Mouse (Mus musculus): ENCODE data around the gene Itgad. TPM values are rescaled to one million over a fixed set of nuclear protein-coding genes. Genes with fewer than 3 reads are reported as not detected.
"Not testable (repeated sequence)": the region's sequence is repeated elsewhere in the genome, so short reads cannot be mapped to it uniquely, and the experiment has no call there.

Gene Itgad
- polyA plus RNA-seq, 1 experiment from 2014 or later = not detected

DNA sequence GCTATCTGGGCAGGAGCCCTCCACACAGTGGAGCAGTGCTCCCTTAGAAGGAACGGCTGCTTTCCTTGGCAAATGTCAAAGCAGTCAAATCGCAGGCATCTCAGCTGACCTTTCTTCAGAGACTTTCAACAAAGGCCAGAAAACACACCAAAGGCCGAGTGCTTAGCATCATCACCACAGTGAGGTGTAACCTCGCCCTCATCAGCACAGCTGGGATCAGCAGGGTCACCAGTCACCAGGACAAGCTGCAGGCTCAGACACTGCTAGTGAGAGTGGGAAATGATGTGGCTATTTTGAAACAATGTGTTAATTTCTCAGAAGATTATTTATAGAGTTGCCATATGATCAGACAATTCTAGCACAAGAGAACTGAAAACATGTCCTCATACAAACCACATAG is 17.2 kb upstream of the Itgad start:
- no peak for DNase-seq (ENCODE audit: low spot score)
- peaks cover 6% of the 10 kb centered on the region; the same call in 1 of the 2 replicates for H3K4me1 ChIP-seq
- no peak overlapping the region for H3K4me3 ChIP-seq
- no peaks in the 10 kb centered on the region for H3K27me3 ChIP-seq (ENCODE audit: insufficient read depth, poor library complexity, severe bottlenecking)
- no peaks in the 10 kb centered on the region for H3K36me3 ChIP-seq
- 43% methylated on average over 4 of the region's 4 CpGs for WGBS
- no peak overlapping the region for H3K27ac ChIP-seq
- peaks cover 3% of the 10 kb centered on the region; the same call in 1 of the 2 replicates for H3K9me3 ChIP-seq

- H3K4me3 ChIP-seq = no peak overlapping the region
- H3K36me3 ChIP-seq = no peaks in the 10 kb centered on the region
- peaks cover 3% of the 10 kb centered on the region; the same call in 1 of the 2 replicates for H3K9me3 ChIP-seq
- no peaks in the 10 kb centered on the region for H3K4me1 ChIP-seq
- H3K27me3 ChIP-seq (ENCODE audit: insufficient read depth, poor library complexity, severe bottlenecking) = no peaks in the 10 kb centered on the region
- 87% methylated on average over 6 of the region's 6 CpGs for WGBS
- no peak for DNase-seq (ENCODE audit: low spot score)
- no peak overlapping the region for H3K27ac ChIP-seq
Observed at GRCm38 (mm10) chr7:128139611-128140010, 14.6 kb upstream of the Itgad start.

DNA sequence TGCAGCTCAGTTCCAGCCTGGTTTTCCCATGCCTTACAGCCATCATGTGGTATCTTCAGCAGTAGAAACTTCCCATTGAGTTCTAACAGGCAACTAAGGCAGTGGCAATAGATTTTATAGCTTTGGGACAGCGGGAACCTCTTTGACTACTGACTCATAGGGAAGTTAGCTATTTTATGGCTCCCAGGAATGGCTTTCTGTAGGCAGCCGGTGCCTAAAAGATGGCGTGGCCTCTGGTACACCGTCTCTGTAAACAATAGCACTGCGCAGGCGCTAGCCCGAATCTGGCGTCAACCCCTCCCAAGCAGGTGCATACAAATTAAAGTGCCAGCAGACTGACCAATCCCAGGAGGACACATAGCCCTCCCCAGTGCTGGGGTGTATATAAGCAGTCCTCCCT is 3.2 kb upstream of the Itgad start:
- Histone ChIP-seq H3K27me3 (ENCODE audit: insufficient read depth, poor library complexity, severe bottlenecking) (no peaks in the 10 kb centered on the region), H3K27ac (no peak overlapping the region), H3K36me3 (no peaks in the 10 kb centered on the region), H3K4me1 (peaks cover 10% of the 10 kb centered on the region), H3K9me3 (no peaks in the 10 kb centered on the region), H3K4me3 (no peak overlapping the region)
- DNase-seq (ENCODE audit: low spot score) = no peak
- WGBS = 86% methylated on average over 8 of the region's 8 CpGs

- H3K4me3 ChIP-seq = peak overlapping the region; percentile 44
- peaks cover 4% of the 10 kb centered on the region for H3K4me1 ChIP-seq
- H3K27ac ChIP-seq = no peak overlapping the region
- no peaks in the 10 kb centered on the region for H3K36me3 ChIP-seq
- no peak for DNase-seq (ENCODE audit: low spot score)
- WGBS = 32% methylated on average over 10 of the region's 10 CpGs
- H3K9me3 ChIP-seq = no peaks in the 10 kb centered on the region
- H3K27me3 ChIP-seq (ENCODE audit: insufficient read depth, poor library complexity, severe bottlenecking) = no peaks in the 10 kb centered on the region
Observed at GRCm38 (mm10) chr7:128154924-128155323, 748 bp downstream of the Itgad start.

GRCm38 (mm10) chr7:128158688-128159354 is 4.6 kb downstream of the Itgad start:
- not testable (repeated sequence) for H3K27me3 ChIP-seq (ENCODE audit: insufficient read depth, poor library complexity, severe bottlenecking); H3K27ac ChIP-seq; H3K4me1 ChIP-seq; DNase-seq (ENCODE audit: low spot score); H3K36me3 ChIP-seq; H3K9me3 ChIP-seq; H3K4me3 ChIP-seq
- WGBS = 77% methylated on average over 8 of the region's 8 CpGs

- Histone ChIP-seq H3K36me3 (no peaks in the 10 kb centered on the region), H3K27ac (no peak overlapping the region), H3K9me3 (no peaks in the 10 kb centered on the region), H3K27me3 (ENCODE audit: insufficient read depth, poor library complexity, severe bottlenecking) (no peaks in the 10 kb centered on the region), H3K4me3 (no peak overlapping the region), H3K4me1 (no peaks in the 10 kb centered on the region)
- WGBS = 91% methylated on average over 4 of the region's 4 CpGs
- no peak for DNase-seq (ENCODE audit: low spot score)
Observed at GRCm38 (mm10) chr7:128164001-128164400, 9.8 kb downstream of the Itgad start.

DNA sequence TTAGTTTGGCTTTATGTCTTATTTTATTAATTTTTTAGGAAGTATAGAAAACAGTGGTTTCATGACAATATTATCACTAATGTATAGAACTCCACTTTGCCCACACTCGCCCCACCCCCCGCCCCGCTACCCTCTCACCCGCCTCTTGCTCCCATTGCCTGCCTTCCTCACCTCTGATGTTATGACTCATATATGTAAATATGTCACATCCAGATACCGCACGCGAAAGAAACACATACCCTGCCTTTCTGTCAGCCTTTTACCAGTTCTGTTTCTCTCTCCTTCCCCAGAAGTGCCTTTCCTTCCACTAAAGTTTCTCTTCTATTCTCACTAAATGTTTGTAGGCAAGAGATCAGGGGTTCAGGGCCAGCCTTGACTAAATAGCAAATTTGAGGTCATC is 12.2 kb downstream of the Itgad start:
- Histone ChIP-seq H3K27me3 (ENCODE audit: insufficient read depth, poor library complexity, severe bottlenecking) (no peaks in the 10 kb centered on the region), H3K4me3 (no peak overlapping the region), H3K4me1 (no peaks in the 10 kb centered on the region), H3K9me3 (no peaks in the 10 kb centered on the region), H3K27ac (no peak overlapping the region), H3K36me3 (no peaks in the 10 kb centered on the region)
- DNase-seq (ENCODE audit: low spot score) = peak; percentile 25
- 82% methylated on average over 7 of the region's 7 CpGs for WGBS

DNA sequence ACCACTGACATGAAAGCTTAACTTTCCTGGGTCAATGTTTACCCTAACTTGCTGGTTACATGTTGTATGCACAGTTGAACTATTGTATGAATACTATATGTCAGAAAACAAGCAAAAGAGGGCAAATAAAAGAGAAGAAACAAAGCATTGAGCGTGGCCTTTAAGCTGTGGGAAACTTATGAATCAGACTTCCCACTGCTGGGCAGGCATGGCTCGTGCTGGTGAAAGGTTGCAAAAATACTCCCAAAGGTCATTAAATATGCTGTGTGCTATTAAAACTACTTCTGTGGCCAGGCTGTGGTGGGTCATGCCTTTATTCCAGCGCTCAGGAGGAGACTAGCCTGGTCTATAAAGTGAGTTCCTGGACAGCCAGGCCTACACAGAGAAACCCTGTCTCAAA is 15.8 kb downstream of the Itgad start:
- H3K4me1 ChIP-seq = no peaks in the 10 kb centered on the region
- H3K27ac ChIP-seq = no peak overlapping the region
- no peak for DNase-seq (ENCODE audit: low spot score)
- no peaks in the 10 kb centered on the region for H3K9me3 ChIP-seq
- no peak overlapping the region for H3K4me3 ChIP-seq
- H3K27me3 ChIP-seq (ENCODE audit: insufficient read depth, poor library complexity, severe bottlenecking) = no peaks in the 10 kb centered on the region
- 84% methylated on average over 3 of the region's 3 CpGs for WGBS
- H3K36me3 ChIP-seq = no peaks in the 10 kb centered on the region

DNA sequence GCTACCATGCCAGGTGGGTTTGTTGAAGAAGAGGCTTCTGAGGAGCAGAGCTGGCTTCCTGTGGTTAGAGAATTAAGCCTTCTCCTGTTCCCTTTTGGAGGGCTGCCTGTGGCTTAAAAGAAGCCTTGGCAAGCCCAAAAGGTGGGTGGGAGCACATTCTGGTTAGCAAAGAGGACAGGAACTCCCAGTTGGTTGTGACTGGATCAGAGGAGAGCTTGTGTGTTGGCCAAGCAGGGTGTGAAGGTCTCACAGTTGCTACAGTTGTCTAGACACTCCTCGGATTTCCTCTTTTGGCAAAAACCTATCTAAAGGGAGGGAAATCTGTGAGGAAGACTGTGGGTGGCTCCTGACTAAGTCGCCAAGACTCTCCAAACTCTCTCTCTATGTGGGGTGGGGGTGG is 24.2 kb downstream of the Itgad start:
- WGBS = 57% methylated on average over 2 of the region's 2 CpGs

GRCm38 (mm10) chr7:128180126-128180525 is 25.9 kb downstream of the Itgad start:
- no peak for DNase-seq (ENCODE audit: low spot score)
- H3K4me1 ChIP-seq = no peaks in the 10 kb centered on the region
- no peaks in the 10 kb centered on the region for H3K27me3 ChIP-seq (ENCODE audit: insufficient read depth, poor library complexity, severe bottlenecking)
- H3K4me3 ChIP-seq = no peak overlapping the region
- no peak overlapping the region for H3K27ac ChIP-seq
- no peaks in the 10 kb centered on the region for H3K9me3 ChIP-seq
- H3K36me3 ChIP-seq = no peaks in the 10 kb centered on the region
- 71% methylated on average over 7 of the region's 7 CpGs for WGBS

More for the DNA sequence above, 24.2 kb downstream of the Itgad start:
- no peak for DNase-seq (ENCODE audit: low spot score)
- Histone ChIP-seq H3K4me3 (no peak overlapping the region), H3K9me3 (no peaks in the 10 kb centered on the region), H3K27ac (no peak overlapping the region), H3K36me3 (no peaks in the 10 kb centered on the region), H3K27me3 (ENCODE audit: insufficient read depth, poor library complexity, severe bottlenecking) (no peaks in the 10 kb centered on the region), H3K4me1 (no peaks in the 10 kb centered on the region)

- Histone ChIP-seq H3K4me1 (no peaks in the 10 kb centered on the region), H3K27ac (no peak overlapping the region), H3K27me3 (ENCODE audit: insufficient read depth, poor library complexity, severe bottlenecking) (no peaks in the 10 kb centered on the region), H3K36me3 (no peaks in the 10 kb centered on the region), H3K9me3 (no peaks in the 10 kb centered on the region), H3K4me3 (no peak overlapping the region)
- 65% methylated on average over 6 of the region's 6 CpGs for WGBS
- no peak for DNase-seq (ENCODE audit: low spot score)
Observed at GRCm38 (mm10) chr7:128180546-128180945, 26.4 kb downstream of the Itgad start.

DNA sequence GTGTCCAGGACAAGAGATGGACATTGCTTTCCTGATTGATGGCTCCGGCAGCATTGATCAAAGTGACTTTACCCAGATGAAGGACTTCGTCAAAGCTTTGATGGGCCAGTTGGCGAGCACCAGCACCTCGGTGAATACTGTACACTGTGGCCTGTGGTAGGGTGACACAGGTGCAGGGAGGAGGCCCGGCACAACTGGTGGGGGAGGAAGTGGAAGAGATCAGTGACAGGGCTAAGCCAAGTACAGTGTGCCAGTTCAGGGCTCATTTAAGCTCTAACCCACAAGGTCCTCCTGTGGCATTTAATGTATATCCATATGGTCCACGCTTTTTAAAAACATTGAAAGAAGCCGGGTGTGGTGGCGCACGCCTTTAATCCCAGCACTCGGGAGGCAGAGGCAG is 27.5 kb downstream of the Itgad start:
- WGBS = 87% methylated on average over 10 of the region's 10 CpGs
- H3K4me1 ChIP-seq = no peaks in the 10 kb centered on the region
- H3K27ac ChIP-seq = no peak overlapping the region
- no peaks in the 10 kb centered on the region for H3K9me3 ChIP-seq
- DNase-seq (ENCODE audit: low spot score) = no peak
- no peaks in the 10 kb centered on the region for H3K36me3 ChIP-seq
- no peaks in the 10 kb centered on the region for H3K27me3 ChIP-seq (ENCODE audit: insufficient read depth, poor library complexity, severe bottlenecking)
- no peak overlapping the region for H3K4me3 ChIP-seq

GRCm38 (mm10) chr7:128201607-128202006 is 47.4 kb downstream of the Itgad start:
- Histone ChIP-seq H3K4me1 (peaks cover 4% of the 10 kb centered on the region; the same call in 1 of the 2 replicates), H3K9me3 (no peaks in the 10 kb centered on the region), H3K36me3 (peaks cover 4% of the 10 kb centered on the region; the same call in 1 of the 2 replicates), H3K27ac (no peak overlapping the region), H3K27me3 (ENCODE audit: insufficient read depth, poor library complexity, severe bottlenecking) (no peaks in the 10 kb centered on the region), H3K4me3 (no peak overlapping the region)
- 86% methylated on average over 9 of the region's 9 CpGs for WGBS
- DNase-seq (ENCODE audit: low spot score) = no peak

DNA sequence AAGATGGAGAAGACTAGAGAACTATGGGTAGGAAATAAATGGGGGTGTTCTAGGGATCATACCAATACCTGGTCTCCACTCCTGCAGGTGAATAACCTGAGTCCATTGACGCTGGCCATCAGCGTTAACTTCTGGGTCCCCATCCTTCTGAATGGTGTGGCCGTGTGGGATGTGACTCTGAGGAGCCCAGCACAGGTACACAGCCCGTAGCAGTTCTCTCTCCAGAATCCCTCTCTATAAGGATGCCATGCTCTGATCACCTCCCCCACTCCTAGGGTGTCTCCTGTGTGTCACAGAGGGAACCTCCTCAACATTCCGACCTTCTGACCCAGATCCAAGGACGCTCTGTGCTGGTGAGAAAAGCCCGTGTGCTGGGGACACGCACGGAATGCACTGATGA is 48.9 kb downstream of the Itgad start:
- Histone ChIP-seq H3K36me3 (peaks cover 4% of the 10 kb centered on the region; the same call in 1 of the 2 replicates), H3K9me3 (no peaks in the 10 kb centered on the region), H3K27me3 (ENCODE audit: insufficient read depth, poor library complexity, severe bottlenecking) (no peaks in the 10 kb centered on the region), H3K27ac (no peak overlapping the region), H3K4me3 (no peak overlapping the region), H3K4me1 (peaks cover 4% of the 10 kb centered on the region; the same call in 1 of the 2 replicates)
- DNase-seq (ENCODE audit: low spot score) = peak; percentile 50
- 72% methylated on average over 9 of the region's 9 CpGs for WGBS

Data from heart, embryonic 10.5 days (tissue).